Mouse (Mus musculus): ENCODE measurements around the gene Hs2st1. TPM values are rescaled to one million over a fixed set of nuclear protein-coding genes. Genes with fewer than 3 reads are reported as not detected.

Hs2st1 gene
- total and polyA plus RNA-seq, 3 experiments = 17.6 to 36.4 (median 29.7) TPM

GRCm38 (mm10) chr3:144578921-144579320 is 8.9 kb upstream of the Hs2st1 start:
- H3K4me3 ChIP-seq (replicated peaks in 1 of 3; ENCODE audit: low read depth in 2 of 3, low read length in 2 of 3, poor library complexity in 1 of 3) = no peak overlapping the region
- DNase-seq (ENCODE audit: extremely low read depth) = no peak
- in situ Hi-C loops (cut with MboI; ENCODE audit: low pct_ligation_motif_present, low pct_unique_long_range_greater_than_20kb, low sequenced_read_pairs) (no loop called here), dilution Hi-C loops (cut with MboI; ENCODE audit: extremely low pct_ligation_motif_present, extremely low pct_unique_long_range_greater_than_20kb, low sequenced_read_pairs) (no loop called here)
- H3K36me3 ChIP-seq (replicated peaks in 1 of 2; ENCODE audit: control insufficient read depth in 1 of 2, insufficient read depth in 1 of 2, low read length in 1 of 2) = peaks cover 60 to 93% of the 10 kb centered on the region in 2 experiments
- H3K4me1 ChIP-seq (ENCODE audit: control insufficient read depth in 1 of 2, insufficient read depth in 2 of 2) = peaks cover 15 to 74% of the 10 kb centered on the region in 2 experiments
- no peak overlapping the region for H3K4me2 ChIP-seq (ENCODE audit: insufficient read depth, low read depth, poor library complexity, severe bottlenecking)
- peaks cover 77% of the 10 kb centered on the region for H3K79me2 ChIP-seq (replicated peaks; ENCODE audit: control insufficient read depth, extremely low read depth, insufficient read depth, poor library complexity, severe bottlenecking)
- no peaks in the 10 kb centered on the region for H3K9me3 ChIP-seq (replicated peaks; ENCODE audit: low read length)
- no peak overlapping the region for H3K27ac ChIP-seq (ENCODE audit: insufficient read depth, low read depth)
- TF ChIP-seq NELFE (IDR thresholded peaks at IDR 0.05; ENCODE audit: low read depth, low read length) (no peak), MEF2A (IDR thresholded peaks at IDR 0.05; ENCODE audit: borderline replicate concordance, low read depth, low read length) (no peak), JUN (IDR thresholded peaks at IDR 0.05; ENCODE audit: insufficient read depth, low read depth, low read length) (no peak), UBTF (IDR thresholded peaks at IDR 0.05; ENCODE audit: low read depth, low read length) (no peak), RAD21 (IDR thresholded peaks at IDR 0.05; ENCODE audit: low read depth, low read length) (no peak), MAX (IDR thresholded peaks at IDR 0.05; ENCODE audit: low read length) (no peak), TCF12 (IDR thresholded peaks at IDR 0.05; ENCODE audit: low read depth, low read length) (no peak), ZKSCAN1 (IDR thresholded peaks at IDR 0.05; ENCODE audit: borderline replicate concordance, low read depth, low read length) (no peak), MAFK (IDR thresholded peaks at IDR 0.05; ENCODE audit: insufficient replicate concordance, low read length) (no peak), CHD2 (IDR thresholded peaks at IDR 0.05; ENCODE audit: low read length) (no peak), SIN3A (IDR thresholded peaks at IDR 0.05; ENCODE audit: low read length) (no peak), MAZ (IDR thresholded peaks at IDR 0.05; ENCODE audit: low read depth, low read length) (no peak), RCOR1 (conservative IDR thresholded peaks at IDR 0.05; ENCODE audit: low read depth, low read length) (no peak), JUND (conservative IDR thresholded peaks at IDR 0.05; ENCODE audit: low read depth, low read length) (no peak), BHLHE40 (IDR thresholded peaks at IDR 0.05; ENCODE audit: low read depth, low read length) (no peak), ELF1 (IDR thresholded peaks at IDR 0.05; ENCODE audit: low read depth, low read length) (no peak), GABPA (IDR thresholded peaks at IDR 0.05; ENCODE audit: insufficient replicate concordance, low read depth, low read length) (no peak), USF1 (IDR thresholded peaks at IDR 0.05; ENCODE audit: low read depth, low read length) (no peak)
- no peaks in the 10 kb centered on the region for H3K27me3 ChIP-seq (replicated peaks)
- no peak overlapping the region for H3K9ac ChIP-seq (ENCODE audit: insufficient read depth, low read depth)

DNA sequence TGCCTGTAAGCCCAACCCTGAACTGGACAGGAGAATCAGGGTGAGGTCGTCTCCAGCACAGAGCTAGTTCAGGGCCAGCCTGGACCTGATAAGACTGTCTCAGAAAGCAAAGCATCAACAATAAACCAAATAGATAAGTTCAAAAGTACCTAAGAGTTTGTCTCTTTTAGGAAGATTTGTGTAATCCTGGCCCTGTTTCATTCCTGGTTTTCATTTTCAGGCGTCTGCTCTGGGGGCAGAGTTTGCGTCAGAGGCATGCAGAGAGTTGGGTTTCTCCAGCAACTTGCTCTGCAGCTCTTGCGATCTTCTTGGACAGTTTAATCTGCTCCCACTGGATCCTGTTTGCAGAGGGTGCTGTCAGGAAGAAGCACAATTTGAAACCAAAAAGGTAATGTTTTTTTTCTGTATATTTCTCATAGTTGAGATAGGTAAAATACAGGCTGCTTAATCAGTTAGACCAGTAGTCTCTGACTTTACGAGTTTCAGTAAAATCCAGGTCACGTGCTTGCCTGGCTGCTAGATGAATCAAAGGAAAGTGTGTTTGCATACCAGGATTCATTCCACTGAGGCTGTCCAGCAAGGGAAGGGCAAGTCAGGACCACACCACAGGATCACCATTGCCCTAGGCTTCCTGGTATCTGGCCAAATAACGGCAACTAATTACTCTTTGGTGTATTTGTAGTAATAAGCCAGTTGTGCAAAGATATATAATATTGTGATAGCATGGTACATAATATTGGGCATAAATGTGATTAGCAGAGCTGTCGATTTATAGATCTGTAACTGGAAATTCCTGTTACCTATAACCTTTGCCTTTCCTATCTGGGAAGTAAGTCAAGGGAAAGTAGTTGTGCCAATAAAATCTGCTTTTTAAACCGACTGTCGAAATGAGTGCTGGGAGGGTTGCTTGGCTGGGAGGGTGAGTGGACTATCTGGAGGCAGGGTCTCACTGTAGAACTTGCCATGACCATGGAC is 7.7 kb upstream of the Hs2st1 start:
- DNase-seq (ENCODE audit: extremely low read depth) = no peak
- peaks cover 77% of the 10 kb centered on the region for H3K79me2 ChIP-seq (replicated peaks; ENCODE audit: control insufficient read depth, extremely low read depth, insufficient read depth, poor library complexity, severe bottlenecking)
- dilution Hi-C loops (cut with MboI; ENCODE audit: extremely low pct_ligation_motif_present, extremely low pct_unique_long_range_greater_than_20kb, low sequenced_read_pairs) (no loop called here), in situ Hi-C loops (cut with MboI; ENCODE audit: low pct_ligation_motif_present, low pct_unique_long_range_greater_than_20kb, low sequenced_read_pairs) (no loop called here)
- H3K36me3 ChIP-seq (replicated peaks in 1 of 2; ENCODE audit: control insufficient read depth in 1 of 2, insufficient read depth in 1 of 2, low read length in 1 of 2) = peaks cover 64 to 95% of the 10 kb centered on the region in 2 experiments
- H3K4me1 ChIP-seq (ENCODE audit: control insufficient read depth in 1 of 2, insufficient read depth in 2 of 2) = peaks cover 21 to 71% of the 10 kb centered on the region in 2 experiments
- no peaks in the 10 kb centered on the region for H3K27me3 ChIP-seq (replicated peaks)
- no peaks in the 10 kb centered on the region for H3K9me3 ChIP-seq (replicated peaks; ENCODE audit: low read length)
- no peak overlapping the region for H3K4me3 ChIP-seq (replicated peaks in 1 of 3; ENCODE audit: low read depth in 2 of 3, low read length in 2 of 3, poor library complexity in 1 of 3)
- no peak overlapping the region for H3K9ac ChIP-seq (ENCODE audit: insufficient read depth, low read depth)
- TF ChIP-seq JUND (conservative IDR thresholded peaks at IDR 0.05; ENCODE audit: low read depth, low read length) (no peak), SMC3 (IDR thresholded peaks at IDR 0.05; ENCODE audit: low read depth, low read length) (no peak), POLR2AphosphoS2 (IDR thresholded peaks at IDR 0.05; ENCODE audit: low read depth, low read length) (0 out of 2 replicates have a peak, but pooled peaks have one; percentile 32)
- H3K27ac ChIP-seq (ENCODE audit: insufficient read depth, low read depth) = no peak overlapping the region
- H3K4me2 ChIP-seq (ENCODE audit: insufficient read depth, low read depth, poor library complexity, severe bottlenecking) = no peak overlapping the region

Measured in CH12.LX (cell line).